Mouse (Mus musculus) myocyte (in vitro differentiated cells): Measurements from ENCODE around the gene Lman2l.

Experiments used
- MYOD1 ChIP-seq, 3 experiments: IDR thresholded peaks; one replicate each; pipeline ENCODE4 v1.6.1; 2011; ENCODE audit warnings: control low read depth in 2 of 3, low read depth in 2 of 3, mild to moderate bottlenecking in 2 of 3, moderate library complexity in 1 of 3; ENCODE audit not compliant: insufficient read length in 2 of 3, control insufficient read depth in 1 of 3
- POLR2A ChIP-seq: IDR thresholded peaks from one replicate; pipeline ENCODE4 v1.6.1; 2011; ENCODE audit warnings: low read depth, mild to moderate bottlenecking, control low read depth, moderate library complexity; ENCODE audit not compliant: insufficient read length
- POLR2AphosphoS2 ChIP-seq: IDR thresholded peaks from one replicate; pipeline ENCODE4 v1.6.1; 2011; ENCODE audit warnings: low read depth, control low read depth; ENCODE audit not compliant: insufficient read length
- TCF12 ChIP-seq: IDR thresholded peaks from one replicate; pipeline ENCODE4 v1.6.1; 2011; ENCODE audit warnings: mild to moderate bottlenecking, control low read depth; ENCODE audit not compliant: poor library complexity, insufficient read depth, severe bottlenecking
- USF1 ChIP-seq: IDR thresholded peaks from one replicate; pipeline ENCODE4 v1.6.1; 2011; ENCODE audit warnings: low read depth, mild to moderate bottlenecking, control low read depth, moderate library complexity

DNA sequence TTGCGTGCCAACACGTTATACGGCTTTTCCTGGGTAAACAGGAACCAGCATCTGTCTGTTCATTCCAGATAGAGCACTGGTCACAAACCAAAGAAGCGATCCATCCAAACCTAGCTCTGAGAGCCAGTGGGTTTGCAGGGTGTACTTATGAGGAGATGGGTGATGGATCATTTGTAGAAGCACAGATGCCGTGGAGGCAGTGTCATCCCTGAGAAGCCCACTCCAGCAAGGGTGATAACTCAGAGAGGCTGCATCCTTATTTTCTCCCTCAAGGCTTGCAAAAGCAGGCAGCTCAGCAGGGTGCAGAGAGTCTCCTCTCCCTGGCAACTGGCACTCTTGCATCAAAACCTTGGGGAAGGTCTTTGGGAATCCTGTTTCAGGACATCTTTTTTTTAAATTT is 13.1 kb upstream of the Lman2l start:
- TF ChIP-seq USF1 (no peak), TCF12 (no peak), POLR2A (no peak), MYOD1 (IDR thresholded peaks at IDR 0.05; ENCODE audit: control insufficient read depth in 1 of 3, insufficient read length in 2 of 3, low read depth in 2 of 3) (no peak), POLR2AphosphoS2 (no peak)
